Mouse (Mus musculus): Measurements from ENCODE around the gene Cyp39a1. TPM values are rescaled to one million over a fixed set of nuclear protein-coding genes. Genes with fewer than 3 reads are reported as not detected.

The Cyp39a1 gene
- 4.5 and 5.4 TPM in 2 replicates for total RNA-seq (2023)

DNA sequence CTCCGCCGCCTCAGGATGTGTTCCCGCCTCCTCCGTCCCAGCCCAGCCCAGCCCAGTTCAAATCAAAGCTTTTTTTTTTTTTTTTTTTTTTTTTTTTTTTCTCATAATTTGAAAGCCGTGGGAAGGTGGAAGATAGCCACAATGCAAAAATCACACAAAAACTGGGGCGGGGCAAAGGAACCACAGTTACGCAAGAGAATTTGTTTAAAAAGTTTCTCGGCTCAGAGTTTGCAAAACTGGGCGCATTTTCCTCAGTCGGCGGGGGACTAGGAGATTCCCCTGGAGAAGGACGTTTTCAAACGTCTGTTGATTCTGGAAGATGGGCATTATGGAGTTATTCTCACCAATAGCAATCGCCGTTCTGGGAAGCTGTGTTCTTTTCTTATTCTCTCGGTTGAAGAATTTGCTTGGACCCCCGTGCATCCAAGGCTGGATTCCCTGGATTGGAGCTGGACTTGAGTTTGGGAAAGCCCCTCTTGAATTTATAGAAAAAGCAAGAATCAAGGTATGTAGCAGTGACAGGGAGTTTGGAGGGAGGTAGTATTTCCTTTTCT lies at the start of gene Cyp39a1:
TSS of gene Cyp39a1 (plus strand) at position 136 of the 554 bp plus-strand sequence.

GRCm38 (mm10) chr17:43629496-43630426 lies 37.5 kb upstream of the Cyp39a1 start, which contains the start of gene Tdrd6:
Gene Tdrd6, minus strand, starts transcription at chr17:43630299.

DNA sequence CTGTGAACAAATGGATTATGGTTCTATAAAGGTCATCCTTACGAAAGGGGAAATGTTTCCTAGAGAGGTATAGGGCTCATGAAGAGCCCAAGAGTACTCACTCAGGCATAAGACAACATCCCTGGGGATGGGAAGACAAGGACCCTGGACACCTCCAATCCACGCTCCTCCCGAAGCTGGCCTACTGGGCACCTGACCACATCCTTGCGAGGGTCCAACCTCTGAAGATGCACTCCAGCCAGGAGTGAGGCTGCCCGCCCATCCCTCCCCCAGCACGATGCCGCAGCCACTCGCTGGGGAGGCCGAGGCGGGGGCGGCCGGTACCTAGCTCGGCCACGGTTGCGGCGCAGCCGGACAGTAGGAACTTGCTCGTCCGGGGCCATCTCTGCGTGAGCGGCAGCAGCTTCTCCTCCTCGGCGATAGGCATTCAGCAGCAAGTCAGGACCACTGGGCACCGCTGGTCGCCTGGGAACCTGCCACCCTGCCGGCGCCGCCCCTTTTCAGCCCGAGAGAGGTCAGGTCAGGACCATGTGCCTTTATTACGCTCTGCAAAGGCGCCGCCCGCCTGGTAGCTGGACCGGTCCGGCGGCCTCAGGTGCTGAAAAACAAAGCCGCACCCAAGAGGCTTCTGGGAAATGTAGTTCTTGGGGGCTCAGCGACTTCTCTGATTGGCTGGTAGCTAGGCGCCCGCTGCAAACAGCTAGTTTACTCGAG lies 492 bp upstream of the Cyp39a1 start, which contains the start of gene Slc25a27:
TSS of gene Slc25a27 (minus strand) at position 639 of the 714 bp plus-strand sequence.

Other genes starting within 250 kb of the Cyp39a1 start
- not detected in 2 replicates for gene Mep1a, start 164.6 kb upstream of the Cyp39a1 start, total RNA-seq (2023)
- gene Ankrd66, start 123.8 kb upstream of the Cyp39a1 start, total RNA-seq (2023): 0.73 and 0.91 TPM in 2 replicates
- gene Pla2g7, start 99.3 kb upstream of the Cyp39a1 start, total RNA-seq (2023): 100 and 107 TPM in 2 replicates
- gene Tdrd6, start 37.1 kb upstream of the Cyp39a1 start, total RNA-seq (2023): not detected in 2 replicates
- gene Slc25a27, start 211 bp upstream of the Cyp39a1 start, total RNA-seq (2023): 2.1 and 3.1 TPM in 2 replicates
- gene Rcan2, start 133.9 kb downstream of the Cyp39a1 start, total RNA-seq (2023): not detected in 2 replicates

All from neutrophil, adult 65 days (primary cell).